Mouse (Mus musculus): ENCODE results near the gene Bbip1.

DNA sequence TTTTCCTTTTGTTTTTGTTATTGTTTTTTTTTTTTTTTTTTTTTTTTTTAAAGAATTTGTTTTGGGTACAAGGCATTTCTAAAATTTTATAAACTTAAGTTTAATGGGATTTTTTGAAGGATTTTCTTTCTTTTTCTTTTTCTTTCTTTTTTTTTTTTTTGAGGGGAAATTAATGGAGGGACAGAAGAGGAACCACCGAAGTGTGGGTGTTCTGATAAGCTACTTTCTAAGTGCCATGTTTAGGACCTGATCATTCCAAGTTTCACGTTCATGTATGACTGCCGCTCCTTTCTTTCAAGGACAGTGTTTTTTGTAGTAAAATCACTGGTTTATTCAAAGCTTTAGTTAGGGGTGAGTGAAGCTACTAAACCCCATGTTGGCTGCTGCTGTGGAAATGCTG, 15.2 kb downstream of the Bbip1 start:
- TF ChIP-seq USF1 (IDR thresholded peaks at IDR 0.05; ENCODE audit: low read depth) (no peak), MYOG (IDR thresholded peaks at IDR 0.05; ENCODE audit: control insufficient read depth in 1 of 3, insufficient read depth in 1 of 3, insufficient read length in 2 of 3, low read depth in 2 of 3) (no peak), POLR2A (IDR thresholded peaks at IDR 0.05; ENCODE audit: insufficient read length, low read depth) (no peak), MYOD1 (IDR thresholded peaks at IDR 0.05; ENCODE audit: control insufficient read depth in 1 of 3, insufficient read length in 2 of 3, low read depth in 2 of 3) (no peak), MAX (IDR thresholded peaks at IDR 0.05; ENCODE audit: low read depth) (no peak), SRF (IDR thresholded peaks at IDR 0.05; ENCODE audit: control insufficient read depth, insufficient read length, low read depth) (no peak), E2F4 (IDR thresholded peaks at IDR 0.05; ENCODE audit: insufficient read depth) (no peak), POLR2AphosphoS2 (IDR thresholded peaks at IDR 0.05; ENCODE audit: insufficient read length, low read depth) (no peak), TCF12 (IDR thresholded peaks at IDR 0.05; ENCODE audit: insufficient read depth, poor library complexity, severe bottlenecking) (no peak), REST (IDR thresholded peaks at IDR 0.05; ENCODE audit: insufficient read depth, insufficient read length) (no peak)
